Mouse (Mus musculus) spleen, adult 2 months (tissue): ENCODE results near the gene Med29. TPM values are rescaled to one million over a fixed set of nuclear protein-coding genes. Genes with fewer than 3 reads are reported as not detected.
"Not testable (repeated sequence)": the region's sequence is repeated elsewhere in the genome, so short reads cannot be mapped to it uniquely, and the experiment has no call there.

Experiments
- DNase-seq, 2 experiments: peaks; one replicate each; pipeline versions ENCODE4 v3.0.0 to v3.0.0-alpha.2; 2012 to 2021; ENCODE audit warnings: low spot score in 2 of 2, low read depth in 1 of 2
- H3K27ac ChIP-seq: fragments of 200-500 bp; 2 replicates; pipeline ENCODE4 v1.5.1; 2012; ENCODE audit warnings: low read length, inconsistent platforms; ENCODE audit not compliant: insufficient read depth
- H3K27me3 ChIP-seq: fragments of 200-500 bp; 2 replicates; pipeline ENCODE4 v1.6.1; 2012; ENCODE audit warnings: mild to moderate bottlenecking, moderate library complexity, low read length, inconsistent platforms; ENCODE audit not compliant: control insufficient read depth, insufficient read depth
- H3K36me3 ChIP-seq: fragments of 200-500 bp; 2 replicates; pipeline ENCODE4 v1.6.1; 2012; ENCODE audit warnings: mild to moderate bottlenecking, low read length, inconsistent platforms; ENCODE audit not compliant: control insufficient read depth, insufficient read depth
- H3K4me1 ChIP-seq: fragments of 200-500 bp; 2 replicates; pipeline ENCODE4 v1.6.1; 2011; ENCODE audit warnings: inconsistent platforms; ENCODE audit not compliant: control insufficient read depth, insufficient read depth, insufficient read length
- H3K4me3 ChIP-seq: fragments of 200-500 bp; 2 replicates; pipeline ENCODE4 v1.5.1; 2011; ENCODE audit warnings: mild to moderate bottlenecking, inconsistent platforms; ENCODE audit not compliant: insufficient read depth, insufficient read length; ENCODE audit errors: extremely low read depth
- CTCF ChIP-seq: fragments of 200-500 bp; IDR thresholded peaks from 2 replicates; pipeline ENCODE4 v1.5.1; 2011; ENCODE audit warnings: mild to moderate bottlenecking, inconsistent platforms; ENCODE audit not compliant: insufficient read depth, insufficient read length, insufficient replicate concordance; ENCODE audit errors: extremely low read depth
- POLR2A ChIP-seq: fragments of 200-500 bp; IDR thresholded peaks from 2 replicates; pipeline ENCODE4 v1.6.1; 2011; ENCODE audit warnings: low read depth, low read length, inconsistent platforms
- WGBS: fragments of 180-500 bp; shearing (Covaris S2); methylation state at CpG from one replicate; pipeline ENCODE4 v1.1.7; 2018; 5-methylcytosine and 5-hydroxymethylcytosine counted together
- polyA plus RNA-seq: library from polyadenylated mRNA; depleted of rRNA; stranded (reverse); fragments of >200 nt; gene quantifications from 2 replicates; pipeline ENCODE4 v1.2.3, GENCODE M21; 2012

Gene Med29
- polyA plus RNA-seq, 1 experiment = 26.6 TPM

- Histone ChIP-seq H3K36me3 (peaks cover 36% of the 10 kb centered on the region), H3K27me3 (no peaks in the 10 kb centered on the region), H3K27ac (no peak overlapping the region), H3K4me1 (no peaks in the 10 kb centered on the region; the same call in 1 of the 2 replicates), H3K4me3 (no peak overlapping the region)
- no peak for TF ChIP-seq POLR2A
- no peak for TF ChIP-seq CTCF
- DNase-seq = peak in 1 of 2 experiments; percentile 40
- 71% methylated on average over 3 of the region's 3 CpGs for whole genome bisulfite sequencing
Measured at GRCm38 (mm10) chr7:28398000-28398399, 5.5 kb upstream of the Med29 start.

DNA sequence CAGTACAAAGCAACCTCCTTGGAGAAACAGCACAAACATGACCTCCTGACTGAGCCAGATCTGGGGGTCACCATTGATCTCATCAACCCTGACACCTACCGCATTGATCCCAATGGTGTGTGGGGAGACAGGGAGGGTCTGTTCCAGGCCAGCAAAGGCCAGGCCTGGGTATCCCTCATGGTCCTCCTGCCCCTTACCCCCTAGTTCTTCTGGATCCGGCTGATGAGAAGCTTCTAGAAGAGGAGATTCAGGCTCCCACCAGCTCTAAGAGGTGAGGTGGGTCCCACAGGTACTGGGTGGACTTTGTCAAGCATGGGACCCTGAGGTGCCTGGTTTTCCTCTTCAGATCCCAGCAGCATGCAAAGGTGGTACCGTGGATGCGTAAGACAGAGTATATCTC, 2.9 kb upstream of the Med29 start:
- 94% methylated on average over 4 of the region's 4 CpGs for WGBS
- Histone ChIP-seq H3K4me1 (peaks cover 4% of the 10 kb centered on the region; the same call in 1 of the 2 replicates), H3K36me3 (peaks cover 31% of the 10 kb centered on the region), H3K27ac (no peak overlapping the region), H3K27me3 (no peaks in the 10 kb centered on the region), H3K4me3 (no peak overlapping the region)
- TF ChIP-seq CTCF = no peak
- TF ChIP-seq POLR2A = no peak
- DNase-seq = no peak

DNA sequence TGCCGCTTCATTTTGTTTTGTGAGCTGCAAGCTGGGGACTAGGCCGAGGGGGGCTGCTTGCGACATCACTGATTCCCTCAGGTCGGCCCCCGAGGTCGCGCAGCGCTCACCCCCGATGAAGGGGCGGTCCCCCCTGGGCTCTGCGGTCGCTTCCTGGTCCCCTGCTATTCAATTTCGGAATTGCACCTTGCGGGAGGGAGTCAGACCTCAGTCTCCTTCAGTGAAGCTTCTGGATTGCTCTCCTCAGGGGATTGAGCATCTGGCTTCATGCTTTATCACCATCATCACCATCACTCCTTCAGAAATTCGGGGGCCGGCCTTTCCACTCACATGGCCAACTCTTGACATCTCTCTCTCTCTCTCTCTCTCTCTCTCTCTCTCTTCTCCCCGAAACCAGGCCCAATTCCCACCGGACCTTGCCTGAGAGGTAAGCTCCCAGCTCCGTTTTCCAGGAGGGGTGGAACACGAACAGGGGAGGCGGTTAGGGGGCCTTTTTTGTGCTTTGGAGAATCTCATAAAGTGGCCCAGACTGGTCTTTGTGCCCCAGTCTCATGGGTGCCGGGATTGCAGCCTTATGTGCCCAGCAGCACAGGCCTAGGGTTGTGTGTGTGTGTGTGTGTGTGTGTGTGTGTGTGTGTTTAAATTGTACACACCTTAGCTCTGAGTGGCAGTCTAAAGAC, 904 bp upstream of the Med29 start:
- Histone ChIP-seq H3K27ac (peak overlapping the region; percentile 63), H3K4me1 (peaks cover 4% of the 10 kb centered on the region; the same call in 1 of the 2 replicates), H3K36me3 (peaks cover 21% of the 10 kb centered on the region), H3K27me3 (no peaks in the 10 kb centered on the region), H3K4me3 (peak overlapping the region; percentile 76)
- no peak for TF ChIP-seq CTCF
- TF ChIP-seq POLR2A = no peak
- DNase-seq = no peak
- 7% methylated on average over 22 of the region's 22 CpGs for WGBS

GRCm38 (mm10) chr7:28390331-28390730, 2.2 kb downstream of the Med29 start:
- Histone ChIP-seq H3K27ac (no peak overlapping the region), H3K36me3 (peaks cover 8% of the 10 kb centered on the region), H3K4me3 (no peak overlapping the region), H3K27me3 (no peaks in the 10 kb centered on the region), H3K4me1 (peaks cover 14% of the 10 kb centered on the region; the same call in 1 of the 2 replicates)
- WGBS = 97% methylated on average over 3 of the region's 3 CpGs
- DNase-seq = no peak
- TF ChIP-seq POLR2A (no peak), CTCF (no peak)

- not testable (repeated sequence) for H3K36me3 ChIP-seq, H3K4me3 ChIP-seq, DNase-seq, H3K27me3 ChIP-seq, H3K27ac ChIP-seq
- H3K4me1 ChIP-seq = peaks cover 37% of the 10 kb centered on the region
- 91% methylated on average over 7 of the region's 7 CpGs for WGBS
Measured at GRCm38 (mm10) chr7:28387384-28387783, 5.1 kb downstream of the Med29 start.

- H3K4me1 ChIP-seq = peaks cover 35% of the 10 kb centered on the region
- not testable (repeated sequence) for H3K36me3 ChIP-seq, H3K27ac ChIP-seq, H3K4me3 ChIP-seq, DNase-seq, H3K27me3 ChIP-seq
- 77% methylated on average over 6 of the region's 6 CpGs for WGBS
Measured at GRCm38 (mm10) chr7:28386877-28387276, 5.6 kb downstream of the Med29 start.

- peak; percentile 98 for TF ChIP-seq CTCF
- TF ChIP-seq POLR2A = no peak
- H3K27ac ChIP-seq = peak overlapping the region; percentile 86
- WGBS = 2% methylated on average over 4 of the region's 4 CpGs
- peak; percentile 84 to 89 for DNase-seq
- H3K4me3 ChIP-seq = no peak overlapping the region
- H3K27me3 ChIP-seq = no peaks in the 10 kb centered on the region
- H3K4me1 ChIP-seq = peaks cover 34% of the 10 kb centered on the region
- peaks cover 6% of the 10 kb centered on the region for H3K36me3 ChIP-seq
Measured at GRCm38 (mm10) chr7:28386462-28386861, 6.0 kb downstream of the Med29 start.
